Mouse (Mus musculus): ENCODE measurements around the gene Slc6a15. TPM values are rescaled to one million over a fixed set of nuclear protein-coding genes. Genes with fewer than 3 reads are reported as not detected.

Gene Slc6a15
- polyA plus RNA-seq (2012; ENCODE audit: low replicate concordance), result not detected in 2 replicates

GRCm38 (mm10) chr10:103367371-103368295 is at the start of gene Slc6a15:
Slc6a15 (plus strand) TSS chr10:103367783.

Other genes with a start within 250 kb of the Slc6a15 start
- gene Lrriq1, start 131.5 kb upstream of the Slc6a15 start, polyA plus RNA-seq (2012; ENCODE audit: low replicate concordance), result not detected in 2 replicates